Mouse (Mus musculus) neutrophil, adult 59 days (primary cell): ENCODE data around the gene Gm17657. TPM values are rescaled to one million over a fixed set of nuclear protein-coding genes. Genes with fewer than 3 reads are reported as not detected.

ENCODE experiments used
- total RNA-seq, 2 experiments: library from RNA; stranded (reverse); gene quantifications; 1 replicate in 1 of 2; 2 replicates in 1 of 2; pipeline ENCODE4 v1.2.4; 2023

Gene Gm17657
- not detected for total RNA-seq

GRCm38 (mm10) chr17:29549543-29550428, at the start of gene Gm17657, which contains the start of gene Tbc1d22b:
Gene Gm17657, minus strand, starts transcription at chr17:29549638.
Gene Tbc1d22b, plus strand, starts transcription at chr17:29549785.

DNA sequence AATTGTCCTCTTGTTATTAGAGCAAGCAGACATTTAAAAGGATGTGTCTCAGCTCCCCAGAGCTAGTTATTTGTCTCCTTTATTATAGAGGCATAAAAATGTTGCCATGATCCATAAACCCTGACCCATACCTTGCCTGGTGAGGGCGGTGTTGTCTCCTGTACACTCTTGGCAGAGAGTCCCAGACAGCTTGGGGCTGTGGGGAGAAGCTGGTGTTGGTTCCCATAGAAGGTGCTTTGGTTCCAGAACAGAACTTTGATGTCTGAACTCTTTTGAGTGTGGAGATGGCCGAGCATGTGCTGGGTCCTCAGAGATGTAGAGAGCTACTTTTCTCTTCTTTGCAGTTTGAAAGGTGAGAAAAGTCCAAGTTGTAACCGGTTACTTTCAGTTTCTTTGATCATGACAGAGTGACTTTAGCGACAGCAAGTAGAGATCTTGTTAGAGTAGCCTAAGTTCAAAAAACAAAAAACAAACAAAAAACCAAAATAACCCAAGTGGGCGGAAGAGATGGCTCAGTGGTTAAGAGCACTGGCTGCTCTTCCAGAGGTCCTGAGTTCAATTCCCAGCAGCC, 2.8 kb upstream of the Gm17657 start, which contains the start of gene Tmem217:
Gene Tmem217 (minus strand): TSS at position 224 of the 571 bp plus-strand sequence.

DNA sequence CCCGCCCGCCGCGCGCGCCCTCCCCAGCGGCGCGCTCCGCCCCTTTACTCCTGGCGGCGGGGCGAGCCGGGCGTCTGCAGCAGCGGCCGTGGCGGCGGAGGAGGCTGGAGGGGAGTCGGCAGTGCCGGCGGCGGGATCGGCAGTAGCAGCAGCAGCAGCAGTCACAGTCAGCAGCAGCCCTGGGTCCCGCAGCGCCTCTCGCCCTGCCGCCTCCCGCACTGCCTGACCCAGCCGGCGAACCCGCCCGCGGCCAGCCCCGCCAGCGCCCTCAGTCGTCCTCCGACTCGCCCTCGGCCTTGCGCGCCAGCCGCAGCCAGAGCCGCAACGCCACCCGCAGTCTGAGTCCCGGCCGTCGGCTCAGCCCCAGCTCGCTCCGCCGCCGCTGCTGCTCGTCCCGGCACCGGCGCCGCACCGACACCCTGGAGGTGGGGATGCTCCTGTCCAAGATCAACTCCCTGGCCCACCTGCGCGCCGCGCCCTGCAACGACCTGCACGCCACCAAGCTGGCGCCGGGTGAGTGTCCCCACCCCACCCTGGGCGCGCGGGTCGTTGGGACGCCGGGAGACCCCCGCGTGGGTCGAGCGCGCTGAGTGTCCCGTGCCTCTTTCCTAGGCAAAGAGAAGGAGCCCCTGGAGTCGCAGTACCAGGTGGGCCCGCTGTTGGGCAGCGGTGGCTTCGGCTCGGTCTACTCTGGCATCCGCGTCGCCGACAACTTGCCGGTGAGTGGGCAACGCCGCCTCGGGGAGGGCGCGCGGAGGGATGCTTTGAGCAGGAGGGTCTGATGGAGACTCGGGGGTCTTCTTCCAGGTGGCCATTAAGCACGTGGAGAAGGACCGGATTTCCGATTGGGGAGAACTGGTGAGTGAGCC, 58.5 kb downstream of the Gm17657 start, which contains the start of gene Pim1:
Gene Pim1 (plus strand): TSS at position 41 of the 869 bp plus-strand sequence.

Other genes with a start within 250 kb of the Gm17657 start
- gene Pi16, start 232.0 kb downstream of the Gm17657 start, total RNA-seq = 100 to 1,000 TPM; 204 to 207 TPM
- gene Mtch1, start 201.7 kb downstream of the Gm17657 start, total RNA-seq = 100 to 1,000 TPM in 1 of 2 experiments, 10 to 100 TPM in 1; 81.7 to 111 TPM
- gene Fgd2, start 188.7 kb downstream of the Gm17657 start, total RNA-seq = 10 to 100 TPM; 39.5 to 46.5 TPM
- 100 to 1,000 TPM; 351 to 485 TPM for gene Pim1, start 58.9 kb downstream of the Gm17657 start, total RNA-seq
- gene Tbc1d22b, start 147 bp upstream of the Gm17657 start, total RNA-seq = 10 to 100 TPM; 11.8 to 12.9 TPM
- gene Tmem217, start 2.7 kb upstream of the Gm17657 start, total RNA-seq = not detected
- gene Rnf8, start 65.2 kb upstream of the Gm17657 start, total RNA-seq = 10 to 100 TPM; 30.3 to 36.5 TPM
- gene Gm28043, start 65.2 kb upstream of the Gm17657 start, total RNA-seq = 10 to 100 TPM; 14.3 to 14.5 TPM
- gene Cmtr1, start 111.0 kb upstream of the Gm17657 start, total RNA-seq = 100 to 1,000 TPM; 191 to 211 TPM
- 10 to 100 TPM; 12.9 to 14.9 TPM for gene Ccdc167, start 167.4 kb upstream of the Gm17657 start, total RNA-seq